Mouse (Mus musculus) liver, adult 2 months (tissue): Measurements from ENCODE around the gene Rbfox3.

ENCODE experiments used
- CTCF ChIP-seq: fragments of 200-500 bp; IDR thresholded peaks from 2 replicates; pipeline ENCODE4 v1.5.1; 2011; ENCODE audit warnings: low read depth, low read length, control low read depth
- POLR2A ChIP-seq: fragments of 200-500 bp; IDR thresholded peaks from 2 replicates; pipeline ENCODE4 v1.6.1; 2011; ENCODE audit warnings: low read length, control low read depth; ENCODE audit not compliant: insufficient read depth; ENCODE audit errors: extremely low read depth

DNA sequence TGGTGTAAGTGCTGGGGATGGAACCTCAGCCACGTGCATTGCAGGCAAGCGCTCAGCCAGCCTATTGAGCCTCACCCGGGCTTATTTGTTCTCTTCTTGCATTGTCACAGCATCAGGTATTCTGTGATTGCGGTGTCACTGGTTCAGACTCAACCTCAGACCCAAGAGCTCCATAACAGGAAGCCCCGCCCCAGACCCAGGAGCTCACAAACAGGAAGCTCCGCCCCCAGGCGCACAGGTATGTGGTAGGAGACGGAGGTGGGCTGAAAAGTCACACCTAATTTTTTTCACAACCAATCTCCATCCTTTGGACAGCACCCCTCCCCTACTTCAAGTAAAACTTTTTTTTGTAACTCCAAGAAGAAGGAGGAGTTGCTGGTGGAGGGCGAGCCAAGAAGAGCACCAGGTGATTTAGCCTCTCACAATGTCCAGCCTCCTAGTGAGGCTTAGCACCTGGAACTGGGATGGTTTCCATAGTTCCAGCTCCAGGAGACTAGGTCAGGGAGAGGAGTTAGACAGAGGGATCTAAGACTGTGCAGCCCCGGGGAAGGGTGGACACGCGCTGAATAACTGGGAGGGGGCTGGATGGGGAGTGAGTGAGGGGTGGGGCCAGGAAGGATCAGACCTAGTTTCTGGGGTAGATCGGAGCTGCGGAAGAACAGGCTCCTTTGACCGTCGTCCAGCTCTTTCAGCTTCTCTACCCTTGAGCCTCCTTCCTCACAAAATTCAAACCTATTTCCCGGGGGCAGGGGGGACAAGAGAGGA is 302.0 kb downstream of the Rbfox3 start:
- TF ChIP-seq CTCF (no peak), POLR2A (no peak)
